11 mouse cellular contexts compared by ENCODE assay signal in the genomic region with DNA sequence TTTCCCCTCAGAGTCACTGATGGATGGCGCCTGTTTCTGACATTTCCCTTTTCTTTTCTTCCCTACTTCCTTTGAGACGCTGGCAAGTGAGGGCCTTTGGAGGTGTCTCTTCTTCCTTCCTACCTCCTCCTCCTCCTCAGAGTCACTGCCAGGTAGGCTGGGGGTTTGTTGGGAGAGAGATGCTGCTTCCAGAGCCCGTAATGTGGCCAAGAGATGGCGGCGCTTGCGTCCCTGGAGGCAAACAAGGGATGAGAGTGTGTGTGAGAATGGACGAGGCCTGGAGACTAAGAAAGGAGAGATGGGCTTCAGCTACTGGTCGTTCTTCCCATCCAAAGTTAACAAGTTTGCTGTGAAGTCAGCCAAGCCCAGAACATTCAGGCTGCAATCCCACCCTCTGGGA. TPM values are rescaled to one million over a fixed set of nuclear protein-coding genes. Genes with fewer than 3 reads are reported as not detected.
DNase-seq lines count a peak whose midpoint lies in the region; ATAC-seq and TF ChIP-seq lines count a peak whose summit lies in the region.
"Had no signal": no experiment of that assay in that cellular context is flagged by ENCODE, and none has a peak within 500 bp of the region (broad histone marks: within the 10 kb centered on the region; RNA-seq: fewer than 3 reads in every experiment).

No protein-coding gene starts in this region.

- no peaks in the 10 kb centered on the region for H3K9me3 ChIP-seq in heart, embryonic 15.5 days (replicated peaks)
- H3K9me3 ChIP-seq in midbrain, embryonic 10.5 days (replicated peaks): no peaks in the 10 kb centered on the region
- no peaks in the 10 kb centered on the region for H3K9me3 ChIP-seq in midbrain, postnatal 0 days (ENCODE audit: low read length)
- no peaks in the 10 kb centered on the region for H3K9me3 ChIP-seq in intestine, embryonic 15.5 days
- H3K9me3 ChIP-seq in stomach, embryonic 16.5 days (replicated peaks; ENCODE audit: control insufficient read depth, low read length): no peaks in the 10 kb centered on the region

- DNase-seq in heart, postnatal 4 days: no peak
- no peak for DNase-seq in midbrain, embryonic 10.5 days (ENCODE audit: low spot score)
- DNase-seq in midbrain, postnatal 0 days (ENCODE audit: low spot score): no peak
- no peak for DNase-seq in ovary, postnatal 10 days (ENCODE audit: low spot score)
- DNase-seq: cerebellum, postnatal 25 days; thymus, postnatal 25 days had no signal

- H3K36me3 ChIP-seq in heart, embryonic 15.5 days: peaks cover 40% of the 10 kb centered on the region
- H3K36me3 ChIP-seq in midbrain, embryonic 10.5 days: peaks cover 52% of the 10 kb centered on the region
- H3K36me3 ChIP-seq in midbrain, postnatal 0 days (ENCODE audit: insufficient read depth, low read length): peaks cover 20% of the 10 kb centered on the region
- H3K36me3 ChIP-seq in intestine, embryonic 15.5 days: peaks cover 24% of the 10 kb centered on the region
- peaks cover 24% of the 10 kb centered on the region for H3K36me3 ChIP-seq in stomach, embryonic 16.5 days (ENCODE audit: control insufficient read depth, insufficient read depth, low read length)

- TF ChIP-seq CTCF in midbrain, postnatal 0 days (IDR thresholded peaks at IDR 0.05): no peak

- H3K27me3 ChIP-seq in heart, embryonic 15.5 days: no peaks in the 10 kb centered on the region
- no peaks in the 10 kb centered on the region for H3K27me3 ChIP-seq in midbrain, embryonic 10.5 days (ENCODE audit: low read depth, poor library complexity, severe bottlenecking)
- no peaks in the 10 kb centered on the region for H3K27me3 ChIP-seq in midbrain, postnatal 0 days (ENCODE audit: insufficient read depth, low read length)
- no peaks in the 10 kb centered on the region for H3K27me3 ChIP-seq in intestine, embryonic 15.5 days (replicated peaks)
- H3K27me3 ChIP-seq in stomach, embryonic 16.5 days (ENCODE audit: control insufficient read depth, insufficient read depth, low read length): no peaks in the 10 kb centered on the region

- 86% methylated on average over 8 of the region's 8 CpGs for WGBS in heart, embryonic 15.5 days
- 92% methylated on average over 8 of the region's 8 CpGs for WGBS in midbrain, embryonic 10.5 days
- 91% methylated on average over 8 of the region's 8 CpGs for WGBS in midbrain, postnatal 0 days
- 87% methylated on average over 8 of the region's 8 CpGs for WGBS in intestine, embryonic 15.5 days
- WGBS in stomach, embryonic 16.5 days: 80% methylated on average over 8 of the region's 8 CpGs

- no peak overlapping the region for H3K4me3 ChIP-seq in heart, embryonic 15.5 days
- 0 out of 2 replicates have a peak overlapping the region, but pooled peaks have one; percentile 91 for H3K4me3 ChIP-seq in midbrain, embryonic 10.5 days
- H3K4me3 ChIP-seq in midbrain, postnatal 0 days (ENCODE audit: low read depth, low read length): no peak overlapping the region
- peak overlapping the region; percentile 90; the same call in 1 of the 2 replicates for H3K4me3 ChIP-seq in intestine, embryonic 15.5 days (replicated peaks)
- peak overlapping the region; percentile 93; the same call in 1 of the 2 replicates for H3K4me3 ChIP-seq in stomach, embryonic 16.5 days (replicated peaks; ENCODE audit: low read length)

- no peak overlapping the region for H3K9ac ChIP-seq in heart, embryonic 15.5 days
- no peak overlapping the region for H3K9ac ChIP-seq in midbrain, postnatal 0 days (replicated peaks; ENCODE audit: low read length, poor library complexity, severe bottlenecking)
- H3K9ac ChIP-seq in intestine, embryonic 15.5 days: peak overlapping the region; percentile 76; the same call in 1 of the 2 replicates
- H3K9ac ChIP-seq in stomach, embryonic 16.5 days (ENCODE audit: low read length): peak overlapping the region; percentile 95; the same call in 1 of the 2 replicates

- H3K4me2 ChIP-seq in heart, embryonic 15.5 days: peak overlapping the region; percentile 76; the same call in 1 of the 2 replicates
- H3K4me2 ChIP-seq in midbrain, postnatal 0 days (ENCODE audit: low read depth, low read length, poor library complexity, severe bottlenecking): no peak overlapping the region
- peak overlapping the region; percentile 73 for H3K4me2 ChIP-seq in intestine, embryonic 15.5 days (replicated peaks)
- no peak overlapping the region for H3K4me2 ChIP-seq in stomach, embryonic 16.5 days (ENCODE audit: low read depth, low read length)

- H3K4me1 ChIP-seq in heart, embryonic 15.5 days (replicated peaks): peaks cover 31% of the 10 kb centered on the region
- H3K4me1 ChIP-seq in midbrain, embryonic 10.5 days: peaks cover 38% of the 10 kb centered on the region
- H3K4me1 ChIP-seq in midbrain, postnatal 0 days (ENCODE audit: insufficient read depth, low read length): peaks cover 6% of the 10 kb centered on the region; the same call in 1 of the 2 replicates
- H3K4me1 ChIP-seq in intestine, embryonic 15.5 days (replicated peaks): peaks cover 15% of the 10 kb centered on the region; the same call in 1 of the 2 replicates
- peaks cover 20% of the 10 kb centered on the region for H3K4me1 ChIP-seq in stomach, embryonic 16.5 days (ENCODE audit: control insufficient read depth, insufficient read depth, low read length)

- H3K27ac ChIP-seq in heart, embryonic 15.5 days: no peak overlapping the region
- no peak overlapping the region for H3K27ac ChIP-seq in midbrain, embryonic 10.5 days (replicated peaks)
- no peak overlapping the region for H3K27ac ChIP-seq in midbrain, postnatal 0 days (ENCODE audit: low read depth, low read length)
- no peak overlapping the region for H3K27ac ChIP-seq in intestine, embryonic 15.5 days
- H3K27ac ChIP-seq in stomach, embryonic 16.5 days (ENCODE audit: low read length): no peak overlapping the region

- ATAC-seq in heart, embryonic 15.5 days (replicated peaks; ENCODE audit: insufficient number of reproducible peaks, insufficient read depth, low FRiP score, low read depth): no peak
- ATAC-seq in midbrain, postnatal 0 days (ENCODE audit: low FRiP score): no peak
- ATAC-seq in intestine, embryonic 15.5 days: no peak
- no peak for ATAC-seq in stomach, embryonic 16.5 days (ENCODE audit: insufficient read depth, low FRiP score)
- ATAC-seq: forebrain, embryonic 14.5 days had no signal

RNA-seq across cellular contexts. Expression of gene Ilk, which starts 1.6 kb away (rescaled TPM):
- 354 and 399 TPM in 2 replicates for polyA plus RNA-seq in heart, embryonic 15.5 days (2015; fragmentation: Nextera tagmentation; extraction: Ambion mirVana)
- total RNA-seq in heart, postnatal 4 days (2021): 100 to 1,000 TPM; 214 to 215 TPM
- 236 and 240 TPM in 2 replicates for polyA plus RNA-seq in midbrain, embryonic 10.5 days (2016; fragmentation: Nextera tagmentation; extraction: Ambion mirVana)
- total RNA-seq in midbrain, postnatal 0 days (2014; rRNA removed): 122 and 130 TPM in 2 replicates
- 139 and 154 TPM in 2 replicates for polyA plus RNA-seq in midbrain, postnatal 0 days (2015; fragmentation: Nextera tagmentation; extraction: Ambion mirVana)
- polyA plus RNA-seq in intestine, embryonic 15.5 days (2015; fragmentation: Nextera tagmentation; extraction: Ambion mirVana): 313 and 320 TPM in 2 replicates
- polyA plus RNA-seq in stomach, embryonic 16.5 days (2015; fragmentation: Nextera tagmentation; extraction: Ambion mirVana): 417 and 433 TPM in 2 replicates

RNA-seq across cellular contexts. Expression of gene Rrp8, which starts 2.4 kb away (rescaled TPM):
- polyA plus RNA-seq in heart, embryonic 15.5 days (2015; fragmentation: Nextera tagmentation; extraction: Ambion mirVana): 18.7 and 23.2 TPM in 2 replicates
- 10 to 100 TPM; 15.1 to 17.8 TPM for total RNA-seq in heart, postnatal 4 days (2021)
- polyA plus RNA-seq in midbrain, embryonic 10.5 days (2016; fragmentation: Nextera tagmentation; extraction: Ambion mirVana): 35.4 and 44.0 TPM in 2 replicates
- total RNA-seq in midbrain, postnatal 0 days (2014; rRNA removed): 19.1 and 29.3 TPM in 2 replicates
- 16.1 and 19.4 TPM in 2 replicates for polyA plus RNA-seq in midbrain, postnatal 0 days (2015; fragmentation: Nextera tagmentation; extraction: Ambion mirVana)
- polyA plus RNA-seq in intestine, embryonic 15.5 days (2015; fragmentation: Nextera tagmentation; extraction: Ambion mirVana): 32.4 and 34.4 TPM in 2 replicates
- 33.4 and 35.7 TPM in 2 replicates for polyA plus RNA-seq in stomach, embryonic 16.5 days (2015; fragmentation: Nextera tagmentation; extraction: Ambion mirVana)

RNA-seq across cellular contexts. Expression of gene Taf10, which starts 9.3 kb away (rescaled TPM):
- polyA plus RNA-seq in heart, embryonic 15.5 days (2015; fragmentation: Nextera tagmentation; extraction: Ambion mirVana): 90.0 and 105 TPM in 2 replicates
- total RNA-seq in heart, postnatal 4 days (2021): 100 to 1,000 TPM; 122 to 125 TPM
- polyA plus RNA-seq in midbrain, embryonic 10.5 days (2016; fragmentation: Nextera tagmentation; extraction: Ambion mirVana): 160 and 188 TPM in 2 replicates
- total RNA-seq in midbrain, postnatal 0 days (2014; rRNA removed): 65.7 and 87.1 TPM in 2 replicates
- polyA plus RNA-seq in midbrain, postnatal 0 days (2015; fragmentation: Nextera tagmentation; extraction: Ambion mirVana): 91.2 and 102 TPM in 2 replicates
- 134 and 140 TPM in 2 replicates for polyA plus RNA-seq in intestine, embryonic 15.5 days (2015; fragmentation: Nextera tagmentation; extraction: Ambion mirVana)
- 72.5 and 73.2 TPM in 2 replicates for polyA plus RNA-seq in stomach, embryonic 16.5 days (2015; fragmentation: Nextera tagmentation; extraction: Ambion mirVana)

RNA-seq across cellular contexts. Expression of gene Tpp1, which starts 17.2 kb away (rescaled TPM):
- polyA plus RNA-seq in heart, embryonic 15.5 days (2015; fragmentation: Nextera tagmentation; extraction: Ambion mirVana): 72.8 and 77.1 TPM in 2 replicates
- 10 to 100 TPM; 40.5 to 42.2 TPM for total RNA-seq in heart, postnatal 4 days (2021)
- polyA plus RNA-seq in midbrain, embryonic 10.5 days (2016; fragmentation: Nextera tagmentation; extraction: Ambion mirVana): 66.1 and 66.9 TPM in 2 replicates
- 38.3 and 66.8 TPM in 2 replicates for total RNA-seq in midbrain, postnatal 0 days (2014; rRNA removed)
- polyA plus RNA-seq in midbrain, postnatal 0 days (2015; fragmentation: Nextera tagmentation; extraction: Ambion mirVana): 41.3 and 42.2 TPM in 2 replicates
- polyA plus RNA-seq in intestine, embryonic 15.5 days (2015; fragmentation: Nextera tagmentation; extraction: Ambion mirVana): 109 TPM in 2 replicates
- polyA plus RNA-seq in stomach, embryonic 16.5 days (2015; fragmentation: Nextera tagmentation; extraction: Ambion mirVana): 77.3 and 82.8 TPM in 2 replicates

RNA-seq across cellular contexts. Expression of gene Dchs1, which starts 52.6 kb away (rescaled TPM):
- 3.4 and 5.9 TPM in 2 replicates for polyA plus RNA-seq in heart, embryonic 15.5 days (2015; fragmentation: Nextera tagmentation; extraction: Ambion mirVana)
- 10 to 100 TPM; 36.3 to 40.0 TPM for total RNA-seq in heart, postnatal 4 days (2021)
- 6.7 and 10.1 TPM in 2 replicates for polyA plus RNA-seq in midbrain, embryonic 10.5 days (2016; fragmentation: Nextera tagmentation; extraction: Ambion mirVana)
- 101 and 105 TPM in 2 replicates for total RNA-seq in midbrain, postnatal 0 days (2014; rRNA removed)
- polyA plus RNA-seq in midbrain, postnatal 0 days (2015; fragmentation: Nextera tagmentation; extraction: Ambion mirVana): 7.0 and 7.5 TPM in 2 replicates
- polyA plus RNA-seq in intestine, embryonic 15.5 days (2015; fragmentation: Nextera tagmentation; extraction: Ambion mirVana): 8.2 and 8.3 TPM in 2 replicates
- 7.4 and 7.7 TPM in 2 replicates for polyA plus RNA-seq in stomach, embryonic 16.5 days (2015; fragmentation: Nextera tagmentation; extraction: Ambion mirVana)
- total RNA-seq: neutrophil, adult 5-6 weeks had no signal

Comparison
In these comparisons a context has a peak if more than half of its experiments do, and no peak if none do; other contexts are left out.
1. H3K4me3 ChIP-seq: peak in midbrain, embryonic 10.5 days (single experiment), intestine, embryonic 15.5 days (single experiment) and stomach, embryonic 16.5 days (single experiment); none in heart, embryonic 15.5 days (single experiment) and midbrain, postnatal 0 days (single experiment).
2. H3K4me2 ChIP-seq: peak in heart, embryonic 15.5 days (single experiment) and intestine, embryonic 15.5 days (single experiment); none in midbrain, postnatal 0 days (single experiment) and stomach, embryonic 16.5 days (single experiment).
3. H3K9ac ChIP-seq: peak in intestine, embryonic 15.5 days (single experiment) and stomach, embryonic 16.5 days (single experiment); none in heart, embryonic 15.5 days (single experiment) and midbrain, postnatal 0 days (single experiment).